Mouse (Mus musculus) bone marrow, adult 2 months (tissue): Measurements from ENCODE around the gene Apc2. TPM values are rescaled to one million over a fixed set of nuclear protein-coding genes. Genes with fewer than 3 reads are reported as not detected.
"Not testable (repeated sequence)": the region's sequence is repeated elsewhere in the genome, so short reads cannot be mapped to it uniquely, and the experiment has no call there.

Source experiments
- H3K27ac ChIP-seq: fragments of 200-500 bp; 2 replicates; pipeline ENCODE4 v1.5.1; 2012; ENCODE audit warnings: low read depth, mild to moderate bottlenecking, control low read depth, inconsistent platforms, low read length; ENCODE audit not compliant: control insufficient read depth, poor library complexity, insufficient read depth
- H3K4me1 ChIP-seq: fragments of 200-500 bp; 2 replicates; pipeline ENCODE4 v1.6.1; 2011; ENCODE audit warnings: low read length; ENCODE audit not compliant: control insufficient read depth, insufficient read depth
- H3K4me3 ChIP-seq: fragments of 200-500 bp; replicated peaks from 2 replicates; pipeline ENCODE3; 2011; ENCODE audit warnings: mild to moderate bottlenecking, low read depth, low read length, control low read depth; ENCODE audit not compliant: control insufficient read depth
- CTCF ChIP-seq: fragments of 200-500 bp; IDR thresholded peaks from 2 replicates; pipeline ENCODE4 v1.5.1; 2011; ENCODE audit warnings: low read length, control low read depth; ENCODE audit not compliant: control insufficient read depth, insufficient read depth
- POLR2A ChIP-seq: fragments of 200-500 bp; IDR thresholded peaks from 2 replicates; pipeline ENCODE4 v1.6.1; 2011; ENCODE audit warnings: low read depth, mild to moderate bottlenecking, control low read depth, low read length, borderline replicate concordance; ENCODE audit not compliant: control insufficient read depth
- WGBS: fragments of 180-500 bp; shearing (Covaris S2); methylation state at CpG from one replicate; pipeline ENCODE4 v1.1.7; 2018; 5-methylcytosine and 5-hydroxymethylcytosine counted together
- polyA plus RNA-seq: library from polyadenylated mRNA; stranded (reverse); fragments of >200 nt; gene quantifications from 2 replicates; pipeline ENCODE4 v1.2.4, GENCODE M21; 2011; ENCODE audit warnings: low replicate concordance; ENCODE audit not compliant: missing spikeins, insufficient read depth, insufficient read length

The Apc2 gene
- polyA plus RNA-seq, 1 experiment, result 0.17 TPM

GRCm38 (mm10) chr10:80342749-80343424 is 47.1 kb downstream of the Apc2 start:
- no peak overlapping the region for H3K4me3 ChIP-seq
- H3K4me1 ChIP-seq, result peaks cover 6% of the 10 kb centered on the region; the same call in 1 of the 2 replicates
- TF ChIP-seq POLR2A, result no peak
- no peak for TF ChIP-seq CTCF
- H3K27ac ChIP-seq, result peak overlapping the region; percentile 71; the same call in 1 of the 2 replicates
- 1% methylated on average over 33 of the region's 33 CpGs for WGBS

DNA sequence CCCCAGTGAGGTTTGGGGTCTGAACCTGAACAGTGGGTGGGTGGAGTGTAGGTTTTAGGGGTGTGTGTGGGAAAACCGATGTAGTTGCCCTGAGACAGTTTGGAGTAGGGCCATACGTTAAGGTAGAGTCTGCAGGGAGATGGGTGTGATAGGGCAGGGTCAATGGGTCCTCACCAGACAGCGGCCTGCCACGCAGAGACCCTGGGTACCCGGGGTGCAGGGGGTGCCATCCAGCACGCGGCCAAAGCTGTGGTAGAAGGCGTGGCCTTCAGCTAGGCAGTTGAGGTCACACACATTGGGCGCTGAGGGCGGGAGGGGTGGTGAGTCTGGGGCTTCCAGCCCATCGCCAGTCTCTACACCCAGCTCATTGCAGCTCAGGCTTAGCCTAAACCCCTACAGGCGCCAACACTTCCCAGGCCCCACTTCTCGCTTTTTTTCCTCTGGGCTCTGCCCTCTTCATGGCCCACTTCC is 47.7 kb downstream of the Apc2 start:
- 14% methylated on average over 13 of the region's 13 CpGs for WGBS
- Histone ChIP-seq H3K4me3 (peak overlapping the region; percentile 21), H3K4me1 (peaks cover 7% of the 10 kb centered on the region; the same call in 1 of the 2 replicates), H3K27ac (peak overlapping the region; percentile 71)
- peak; percentile 22; the same call in 1 of the 2 replicates for TF ChIP-seq POLR2A
- TF ChIP-seq CTCF, result no peak

DNA sequence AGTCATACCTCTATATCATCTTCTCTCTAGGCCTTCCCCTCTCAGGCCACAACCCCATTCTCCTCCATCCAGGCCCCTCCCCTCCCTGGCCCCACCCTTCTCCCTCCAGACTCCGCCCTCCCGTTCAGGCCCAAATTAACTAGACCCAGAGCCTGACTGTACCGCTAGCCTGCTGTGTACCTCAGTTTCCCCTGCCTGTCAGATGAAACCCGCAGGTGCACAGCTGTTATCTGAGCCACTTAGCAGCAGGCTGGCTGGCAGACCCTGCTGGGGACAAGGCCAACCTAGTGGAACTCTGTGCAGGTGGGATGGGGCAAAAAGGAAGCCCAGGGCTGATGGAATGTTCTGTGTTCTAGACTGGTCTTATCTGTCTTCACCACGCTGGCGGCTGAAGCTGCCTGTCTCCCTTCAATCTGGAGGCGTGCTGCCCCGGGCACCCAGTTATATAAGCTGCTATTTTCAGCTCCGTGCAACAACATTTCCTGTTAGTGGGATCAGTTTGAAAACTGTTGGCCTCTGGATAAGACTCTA is 48.4 kb downstream of the Apc2 start:
- H3K4me3 ChIP-seq, result peak overlapping the region; percentile 36
- H3K27ac ChIP-seq, result peak overlapping the region; percentile 90
- TF ChIP-seq CTCF, result no peak
- TF ChIP-seq POLR2A, result peak; percentile 9; the same call in 1 of the 2 replicates
- WGBS, result 9% methylated on average over 9 of the region's 9 CpGs
- peaks cover 7% of the 10 kb centered on the region; the same call in 1 of the 2 replicates for H3K4me1 ChIP-seq

DNA sequence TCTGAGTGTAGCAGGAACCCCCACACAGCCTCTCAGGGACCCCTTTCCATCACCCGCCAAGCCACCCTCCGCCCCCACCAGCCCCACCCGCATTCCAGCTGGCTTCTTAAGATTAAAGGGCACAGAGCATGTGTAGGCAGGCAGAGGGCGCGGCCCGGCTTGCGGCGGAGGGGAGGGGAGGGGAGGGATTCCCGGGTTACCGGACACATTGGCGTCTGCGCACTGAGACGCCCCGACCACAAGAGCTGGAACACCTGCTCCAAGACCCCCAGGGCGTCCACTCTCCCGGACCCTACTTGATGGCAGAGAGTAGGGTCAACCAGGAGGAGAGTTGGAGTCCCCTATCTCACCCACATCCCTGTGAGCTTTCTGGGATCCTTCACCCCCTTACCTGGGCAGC is 49.3 kb downstream of the Apc2 start:
- WGBS, result 2% methylated on average over 16 of the region's 16 CpGs
- Histone ChIP-seq H3K4me1 (peaks cover 7% of the 10 kb centered on the region; the same call in 1 of the 2 replicates), H3K4me3 (no peak overlapping the region), H3K27ac (peak overlapping the region; percentile 90)
- no peak for TF ChIP-seq POLR2A
- TF ChIP-seq CTCF, result no peak

GRCm38 (mm10) chr10:80345929-80346328 is 50.2 kb downstream of the Apc2 start:
- WGBS, result 88% methylated on average over 6 of the region's 6 CpGs
- not testable (repeated sequence) for H3K4me1 ChIP-seq, H3K4me3 ChIP-seq, H3K27ac ChIP-seq

- Histone ChIP-seq H3K4me1 (peaks cover 5% of the 10 kb centered on the region; the same call in 1 of the 2 replicates), H3K4me3 (no peak overlapping the region)
- WGBS, result 5% methylated on average over 17 of the region's 17 CpGs
Measured at GRCm38 (mm10) chr10:80347514-80347967, 51.8 kb downstream of the Apc2 start.

GRCm38 (mm10) chr10:80348244-80348781 is 52.5 kb downstream of the Apc2 start, which contains the start of gene Adamtsl5:
Gene Adamtsl5, minus strand, starts transcription at chr10:80348412.
- no peak within 1 kb of the TSS for H3K27ac ChIP-seq
- H3K4me3 ChIP-seq, result peak within 1 kb of the TSS; percentile 20
- H3K4me1 ChIP-seq, result peaks cover 4% of the 10 kb centered on the region; the same call in 1 of the 2 replicates
- WGBS, result 1% methylated on average over 42 of the region's 42 CpGs
- TF ChIP-seq CTCF (peak; percentile 78), POLR2A (no peak)

More at GRCm38 (mm10) chr10:80347514-80347967, 51.8 kb downstream of the Apc2 start:
- TF ChIP-seq POLR2A (no peak), CTCF (no peak)
- H3K27ac ChIP-seq, result no peak overlapping the region

DNA sequence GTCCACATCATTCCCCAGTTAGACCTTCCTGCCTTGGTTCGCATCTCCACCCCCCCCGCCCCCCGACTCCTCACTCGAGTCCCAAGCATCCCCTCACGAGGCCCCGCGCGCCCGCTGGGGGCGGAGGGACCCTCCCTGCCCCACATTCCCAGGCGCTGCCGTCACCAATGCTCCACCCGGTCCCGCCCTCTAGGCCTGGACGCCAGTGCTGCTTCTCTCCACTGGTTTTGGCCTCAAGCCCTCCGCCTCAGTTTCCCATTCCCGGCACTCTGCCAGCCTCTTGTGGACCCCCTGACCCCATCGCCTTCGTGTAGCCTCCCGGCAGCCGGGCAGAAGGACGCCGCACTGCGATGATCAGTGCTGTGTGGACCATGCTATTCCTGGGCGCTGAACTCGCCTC is 53.2 kb downstream of the Apc2 start:
- Histone ChIP-seq H3K27ac (no peak overlapping the region), H3K4me1 (peaks cover 1% of the 10 kb centered on the region; the same call in 1 of the 2 replicates), H3K4me3 (no peak overlapping the region)
- WGBS, result 38% methylated on average over 26 of the region's 26 CpGs
- no peak for TF ChIP-seq CTCF
